Mouse (Mus musculus) intestine, postnatal 0 days (tissue): ENCODE measurements at regions not wholly inside any gene's neighbourhood (a gene's known extent, or its start where the extent isn't known, plus 50 kb on each side); places are given as distances from the start of the nearest gene placed in this dataset.

ENCODE experiments used
- ATAC-seq: fragments of 200-750 bp; cut with Nextera tagmentation; 2 replicates; pipeline ENCODE4 v1.8.0; 2017; ENCODE audit warnings: mild to moderate bottlenecking, moderate TSS enrichment, moderate library complexity
- H3K27ac ChIP-seq: fragments of 300-500 bp; sonication (generic); 2 replicates; pipeline ENCODE4 v1.5.1; 2014; ENCODE audit warnings: mild to moderate bottlenecking, low read depth, low read length, moderate library complexity
- H3K27me3 ChIP-seq: fragments of 300-500 bp; sonication (generic); replicated peaks from 2 replicates; pipeline ENCODE4 v1.6.1; 2014; ENCODE audit warnings: low read length, mixed read lengths; ENCODE audit not compliant: control insufficient read depth, insufficient read depth
- H3K36me3 ChIP-seq: fragments of 300-500 bp; sonication (generic); 2 replicates; pipeline ENCODE4 v1.6.1; 2014; ENCODE audit warnings: mild to moderate bottlenecking, moderate library complexity; ENCODE audit not compliant: control insufficient read depth, insufficient read depth
- H3K4me1 ChIP-seq: fragments of 300-500 bp; sonication (generic); replicated peaks from 2 replicates; pipeline ENCODE4 v1.6.1; 2014; ENCODE audit warnings: antibody characterized with exemption, low read length, mixed read lengths; ENCODE audit not compliant: control insufficient read depth, insufficient read depth
- H3K4me2 ChIP-seq: fragments of 300-500 bp; sonication (generic); replicated peaks from 2 replicates; pipeline ENCODE4 v1.6.1; 2014; ENCODE audit warnings: low read depth, mild to moderate bottlenecking, moderate library complexity
- H3K4me3 ChIP-seq: fragments of 300-500 bp; sonication (generic); 2 replicates; pipeline ENCODE4 v1.5.1; 2014; ENCODE audit warnings: low read depth, low read length
- H3K9ac ChIP-seq: fragments of 300-500 bp; sonication (generic); 2 replicates; pipeline ENCODE4 v1.6.1; 2014; ENCODE audit warnings: mild to moderate bottlenecking, low read depth, low read length
- H3K9me3 ChIP-seq: fragments of 300-500 bp; sonication (generic); 2 replicates; pipeline ENCODE4 v1.6.1; 2016; ENCODE audit warnings: mixed run types; ENCODE audit not compliant: control insufficient read depth
- CTCF ChIP-seq: sonication (generic); IDR thresholded peaks from 2 replicates; pipeline ENCODE4 v1.5.1; 2016; ENCODE audit warnings: low read depth, mild to moderate bottlenecking, control low read depth, antibody characterized with exemption, moderate library complexity
- WGBS: fragments of 180-500 bp; shearing (Covaris S2); extraction: QIAGEN DNeasy Blood & Tissue Kit; methylation state at CpG from one replicate; pipeline ENCODE4 v1.1.7; 2014; 5-methylcytosine and 5-hydroxymethylcytosine counted together

DNA sequence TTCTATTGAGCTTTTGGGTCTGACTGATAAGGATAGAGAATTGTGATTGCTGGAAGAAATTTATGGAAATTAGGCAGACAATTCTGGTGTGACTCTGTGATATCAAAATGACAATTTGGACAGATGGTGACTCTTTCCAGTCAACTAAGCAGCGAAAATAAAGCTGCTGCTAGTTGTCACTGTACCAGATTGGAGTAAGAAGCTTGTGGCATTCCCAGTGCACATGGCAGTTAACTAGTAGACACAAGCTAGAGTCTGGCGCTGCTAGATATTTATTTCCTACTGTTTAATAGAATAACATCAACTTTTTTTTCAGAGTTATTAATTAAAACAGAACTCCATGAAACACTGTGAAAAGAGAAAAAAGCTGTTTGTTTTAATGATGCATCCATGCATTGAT lies 1432.9 kb upstream of the Sel1l start:
- WGBS = 68% methylated on average over 2 of the region's 2 CpGs
- Histone ChIP-seq H3K4me2 (no peak overlapping the region), H3K36me3 (no peaks in the 10 kb centered on the region), H3K27ac (no peak overlapping the region), H3K4me3 (no peak overlapping the region), H3K27me3 (no peaks in the 10 kb centered on the region), H3K9me3 (no peaks in the 10 kb centered on the region), H3K4me1 (no peaks in the 10 kb centered on the region), H3K9ac (no peak overlapping the region)
- no peak for TF ChIP-seq CTCF
- ATAC-seq = no peak

DNA sequence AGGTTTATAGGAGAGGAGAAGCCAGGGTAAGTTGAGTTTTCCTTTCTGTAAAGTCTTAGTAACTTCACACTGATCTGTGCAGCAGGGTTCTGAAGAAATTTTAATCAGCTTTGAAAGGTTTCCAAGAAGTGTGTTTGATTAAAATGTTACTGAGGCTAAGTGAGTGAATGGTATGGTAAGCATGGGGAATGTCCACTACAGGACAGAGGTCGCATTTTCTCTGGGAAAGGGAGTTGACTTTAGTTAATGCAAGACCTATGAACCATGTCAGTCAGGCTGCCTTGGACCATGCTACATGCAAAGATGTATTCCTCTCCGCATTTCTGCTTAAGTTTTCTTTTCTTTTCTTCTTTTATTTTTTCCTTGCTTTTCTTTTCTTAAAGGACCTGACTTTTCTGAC lies 1424.7 kb upstream of the Sel1l start:
- Histone ChIP-seq H3K4me3 (no peak overlapping the region), H3K9ac (no peak overlapping the region), H3K4me2 (no peak overlapping the region), H3K27me3 (no peaks in the 10 kb centered on the region), H3K36me3 (no peaks in the 10 kb centered on the region), H3K4me1 (no peaks in the 10 kb centered on the region), H3K27ac (no peak overlapping the region), H3K9me3 (no peaks in the 10 kb centered on the region)
- 70% methylated on average over 2 of the region's 2 CpGs for WGBS
- ATAC-seq = no peak
- no peak for TF ChIP-seq CTCF

DNA sequence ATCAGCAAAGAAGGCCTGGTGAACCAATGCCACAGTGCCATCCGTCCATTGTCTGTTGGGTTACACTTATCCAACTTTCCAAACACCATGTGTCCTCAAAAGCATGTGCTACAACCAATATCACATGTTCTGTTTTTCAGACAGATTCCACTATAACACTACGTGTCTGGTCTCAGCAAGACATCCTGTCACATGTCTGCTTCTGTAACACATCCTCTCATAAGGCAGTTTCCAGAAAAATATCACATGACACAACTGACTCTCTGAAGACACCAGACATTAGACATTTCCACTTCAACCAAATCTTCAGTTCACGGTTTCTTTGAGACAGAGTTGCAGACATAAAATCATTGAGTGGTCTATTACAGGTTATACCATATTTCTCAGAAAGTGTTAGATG lies 1381.3 kb upstream of the Sel1l start:
- no peak overlapping the region for H3K27ac ChIP-seq
- no peak overlapping the region for H3K4me3 ChIP-seq
- TF ChIP-seq CTCF = no peak
- no peaks in the 10 kb centered on the region for H3K9me3 ChIP-seq
- no peaks in the 10 kb centered on the region for H3K36me3 ChIP-seq
- H3K4me1 ChIP-seq = no peaks in the 10 kb centered on the region
- 80% methylated on average over 3 of the region's 3 CpGs for WGBS
- H3K4me2 ChIP-seq = no peak overlapping the region
- H3K9ac ChIP-seq = no peak overlapping the region
- no peaks in the 10 kb centered on the region for H3K27me3 ChIP-seq
- no peak for ATAC-seq

DNA sequence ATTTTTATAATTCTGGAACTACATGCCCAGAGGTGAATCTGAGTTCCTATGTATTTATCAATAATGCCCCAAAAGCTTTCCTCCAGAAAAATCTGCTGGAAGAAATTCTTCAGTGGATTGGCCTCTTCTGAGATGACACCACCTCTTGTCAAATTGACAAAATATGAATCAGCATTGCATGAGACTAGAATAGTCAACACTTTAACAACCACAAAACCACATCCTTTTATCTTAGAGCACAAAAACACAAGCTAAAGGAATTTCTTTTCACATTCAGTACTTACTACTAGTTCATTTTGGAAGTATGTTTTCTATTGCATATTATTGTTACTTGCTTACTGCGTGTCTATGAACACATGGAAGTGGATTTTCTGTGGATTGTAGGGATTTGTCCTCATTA lies 1377.9 kb upstream of the Sel1l start:
- no peaks in the 10 kb centered on the region for H3K4me1 ChIP-seq
- no peaks in the 10 kb centered on the region for H3K27me3 ChIP-seq
- no peaks in the 10 kb centered on the region for H3K36me3 ChIP-seq
- H3K4me2 ChIP-seq = no peak overlapping the region
- no peak overlapping the region for H3K27ac ChIP-seq
- 84% methylated on average over 1 of the region's 1 CpGs for WGBS
- H3K9me3 ChIP-seq = no peaks in the 10 kb centered on the region
- no peak overlapping the region for H3K4me3 ChIP-seq
- TF ChIP-seq CTCF = no peak
- no peak overlapping the region for H3K9ac ChIP-seq
- ATAC-seq = no peak

GRCm38 (mm10) chr12:93221179-93221922 lies 1372.4 kb upstream of the Sel1l start:
- Histone ChIP-seq H3K4me2 (no peak overlapping the region), H3K36me3 (no peaks in the 10 kb centered on the region), H3K9ac (no peak overlapping the region), H3K9me3 (no peaks in the 10 kb centered on the region), H3K27ac (no peak overlapping the region), H3K4me1 (no peaks in the 10 kb centered on the region), H3K27me3 (no peaks in the 10 kb centered on the region), H3K4me3 (no peak overlapping the region)
- no peak for ATAC-seq
- 80% methylated on average over 6 of the region's 6 CpGs for WGBS
- no peak for TF ChIP-seq CTCF

GRCm38 (mm10) chr12:93207596-93207995 lies 1358.6 kb upstream of the Sel1l start:
- Histone ChIP-seq H3K27me3 (no peaks in the 10 kb centered on the region), H3K36me3 (no peaks in the 10 kb centered on the region), H3K9me3 (no peaks in the 10 kb centered on the region), H3K4me2 (no peak overlapping the region), H3K4me1 (no peaks in the 10 kb centered on the region), H3K4me3 (no peak overlapping the region), H3K27ac (no peak overlapping the region), H3K9ac (no peak overlapping the region)
- WGBS = 82% methylated on average over 3 of the region's 3 CpGs
- ATAC-seq = no peak
- TF ChIP-seq CTCF = no peak

GRCm38 (mm10) chr12:93188940-93189339 lies 1340.0 kb upstream of the Sel1l start:
- TF ChIP-seq CTCF = no peak
- no peak overlapping the region for H3K9ac ChIP-seq
- H3K27me3 ChIP-seq = no peaks in the 10 kb centered on the region
- H3K36me3 ChIP-seq = no peaks in the 10 kb centered on the region
- no peak overlapping the region for H3K4me2 ChIP-seq
- H3K4me1 ChIP-seq = no peaks in the 10 kb centered on the region
- no peaks in the 10 kb centered on the region for H3K9me3 ChIP-seq
- no peak overlapping the region for H3K27ac ChIP-seq
- no peak overlapping the region for H3K4me3 ChIP-seq
- WGBS = 68% methylated on average over 1 of the region's 1 CpGs
- no peak for ATAC-seq
